Mouse (Mus musculus) E14TG2a.4 (cell line): ENCODE measurements at regions not wholly inside any gene's neighbourhood (a gene's known extent, or its start where the extent isn't known, plus 50 kb on each side); places are given as distances from the start of the nearest gene placed in this dataset.

ENCODE experiments used
- CTCF ChIP-seq: conservative IDR thresholded peaks from 2 replicates; pipeline ENCODE4 v1.5.1; 2014; ENCODE audit warnings: low read length
- NANOG ChIP-seq: IDR thresholded peaks from 2 replicates; pipeline ENCODE4 v1.6.1; 2014; ENCODE audit warnings: borderline replicate concordance, low read length, mixed read lengths
- POU5F1 ChIP-seq: IDR thresholded peaks from 2 replicates; pipeline ENCODE4 v1.6.1; 2014; ENCODE audit warnings: low read length, borderline replicate concordance

GRCm38 (mm10) chr8:46931267-46931666, 55.4 kb upstream of the Enpp6 start:
- no peak for TF ChIP-seq CTCF
- TF ChIP-seq POU5F1, result no peak
- TF ChIP-seq NANOG, result no peak
